Mouse (Mus musculus) E14TG2a.4 (cell line): ENCODE data around the gene Osbp2.

ENCODE experiments used
- CTCF ChIP-seq: conservative IDR thresholded peaks from 2 replicates; pipeline ENCODE4 v1.5.1; 2014; ENCODE audit warnings: low read length
- NANOG ChIP-seq: IDR thresholded peaks from 2 replicates; pipeline ENCODE4 v1.6.1; 2014; ENCODE audit warnings: borderline replicate concordance, low read length, mixed read lengths
- POU5F1 ChIP-seq: IDR thresholded peaks from 2 replicates; pipeline ENCODE4 v1.6.1; 2014; ENCODE audit warnings: low read length, borderline replicate concordance

DNA sequence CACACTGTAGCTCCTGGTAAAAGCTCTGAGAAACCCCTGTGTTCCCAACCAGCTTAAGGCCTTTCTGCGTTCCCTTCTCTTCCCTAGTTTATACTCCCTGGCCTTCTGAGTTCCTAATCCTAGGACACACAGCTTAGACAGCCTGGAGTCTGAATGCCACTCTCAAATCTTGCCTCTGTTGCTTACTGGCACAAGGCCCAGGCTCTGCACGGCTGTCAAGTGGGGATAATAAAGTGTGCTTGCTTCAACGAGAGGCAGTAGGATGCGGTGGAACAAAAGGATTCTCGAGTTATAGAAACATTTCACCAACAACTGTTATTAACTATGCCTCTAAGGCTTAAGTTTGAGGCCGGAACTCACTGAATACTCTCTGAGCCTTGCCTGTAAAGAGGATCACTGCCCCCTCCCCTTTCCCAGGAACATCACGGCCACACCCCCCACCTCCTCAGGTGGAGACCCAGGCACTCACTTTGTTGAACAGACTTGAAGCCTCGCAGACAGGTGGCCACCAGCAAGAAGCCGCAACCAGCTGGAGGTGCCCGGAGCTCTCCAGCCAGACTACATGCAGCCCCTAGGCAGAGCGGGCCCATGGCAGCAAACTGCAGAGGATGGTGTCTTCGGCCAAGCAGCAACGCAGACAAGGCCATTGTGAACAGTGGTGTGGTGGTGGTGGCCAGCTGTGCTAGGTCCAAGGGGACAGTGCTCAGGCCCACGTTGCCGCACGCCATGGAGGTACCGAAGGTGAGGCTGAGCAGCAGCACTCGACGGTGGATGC lies 48.6 kb upstream of the Osbp2 start:
- TF ChIP-seq CTCF = no peak
- TF ChIP-seq NANOG = no peak
- no peak for TF ChIP-seq POU5F1
